Mouse (Mus musculus): ENCODE results near the gene Ap1ar.

GRCm38 (mm10) chr3:127871575-127871974 is 34.3 kb upstream of the Ap1ar start:
- TF ChIP-seq POLR2A (IDR thresholded peaks at IDR 0.05; ENCODE audit: insufficient read length, low read depth) (no peak), USF1 (IDR thresholded peaks at IDR 0.05; ENCODE audit: low read depth) (no peak), MYOD1 (IDR thresholded peaks at IDR 0.05; ENCODE audit: control insufficient read depth in 1 of 3, insufficient read length in 2 of 3, low read depth in 2 of 3) (no peak), MAX (IDR thresholded peaks at IDR 0.05; ENCODE audit: low read depth) (no peak), E2F4 (IDR thresholded peaks at IDR 0.05; ENCODE audit: insufficient read depth) (no peak), TCF12 (IDR thresholded peaks at IDR 0.05; ENCODE audit: insufficient read depth, poor library complexity, severe bottlenecking) (no peak), POLR2AphosphoS2 (IDR thresholded peaks at IDR 0.05; ENCODE audit: insufficient read length, low read depth) (no peak), CEBPB (IDR thresholded peaks at IDR 0.05; ENCODE audit: insufficient read depth, poor library complexity, severe bottlenecking) (no peak), TCF3 (IDR thresholded peaks at IDR 0.05; ENCODE audit: insufficient read length, low read depth) (no peak), MYOG (IDR thresholded peaks at IDR 0.05; ENCODE audit: control insufficient read depth in 1 of 3, insufficient read depth in 1 of 3, insufficient read length in 2 of 3, low read depth in 2 of 3) (no peak), SRF (IDR thresholded peaks at IDR 0.05; ENCODE audit: control insufficient read depth, insufficient read length, low read depth) (no peak)
